Mouse (Mus musculus) heart, adult 2 months (tissue): Measurements from ENCODE around the gene Spef1.
A peak's percentile ranks its signal among the peaks of the same experiment; 100 is the strongest.

ENCODE experiments used
- CTCF ChIP-seq: fragments of 200-600 bp; IDR thresholded peaks from 2 replicates; pipeline ENCODE4 v1.8.1; 2022; ENCODE audit warnings: antibody characterized with exemption, mild to moderate bottlenecking, moderate library complexity
- EP300 ChIP-seq: fragments of 200-500 bp; IDR thresholded peaks from 2 replicates; pipeline ENCODE4 v1.6.1; 2011; ENCODE audit warnings: low read depth, low read length, control low read depth; ENCODE audit not compliant: insufficient read depth

DNA sequence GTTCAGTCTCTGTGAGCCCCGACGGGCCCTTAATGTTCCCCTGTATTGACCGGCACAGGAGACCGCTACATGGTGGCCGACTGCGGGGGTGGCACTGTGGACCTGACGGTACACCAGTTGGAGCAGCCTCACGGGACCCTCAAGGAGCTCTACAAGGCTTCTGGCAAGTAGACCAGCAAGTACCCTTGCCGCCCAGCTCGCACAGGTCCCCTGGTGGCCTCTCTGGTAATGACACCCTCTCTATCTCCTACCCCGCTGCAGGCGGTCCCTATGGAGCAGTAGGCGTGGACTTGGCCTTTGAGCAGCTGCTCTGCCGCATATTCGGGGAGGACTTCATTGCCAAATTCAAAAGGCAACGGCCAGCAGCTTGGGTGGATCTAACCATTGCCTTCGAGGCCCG is 44.5 kb downstream of the Spef1 start:
- TF ChIP-seq CTCF = peak; percentile 96
- TF ChIP-seq EP300 = peak; percentile 59; the same call in 1 of the 2 replicates
